Mouse (Mus musculus) small intestine, adult 2 months (tissue): ENCODE measurements around the gene Dlgap1. TPM values are rescaled to one million over a fixed set of nuclear protein-coding genes. Genes with fewer than 3 reads are reported as not detected.
A peak's percentile ranks its signal among the peaks of the same experiment; 100 is the strongest.
"Not testable (repeated sequence)": the region's sequence is repeated elsewhere in the genome, so short reads cannot be mapped to it uniquely, and the experiment has no call there.

ENCODE experiments used
- H3K27ac ChIP-seq: fragments of 200-500 bp; 2 replicates; pipeline ENCODE4 v1.5.1; 2012; ENCODE audit warnings: low read depth, low read length, control low read depth, inconsistent platforms; ENCODE audit not compliant: insufficient read depth
- H3K27me3 ChIP-seq: fragments of 200-500 bp; 2 replicates; pipeline ENCODE4 v1.6.1; 2012; ENCODE audit warnings: mild to moderate bottlenecking, moderate library complexity, low read length, inconsistent platforms; ENCODE audit not compliant: control insufficient read depth, insufficient read depth
- H3K36me3 ChIP-seq: fragments of 200-500 bp; 2 replicates; pipeline ENCODE4 v1.6.1; 2012; ENCODE audit warnings: mild to moderate bottlenecking, low read length, control low read depth, inconsistent platforms; ENCODE audit not compliant: control insufficient read depth, insufficient read depth
- H3K4me1 ChIP-seq: fragments of 200-500 bp; 2 replicates; pipeline ENCODE4 v1.6.1; 2012; ENCODE audit warnings: low read length, inconsistent platforms, mixed read lengths; ENCODE audit not compliant: control insufficient read depth, insufficient read depth, insufficient read length
- H3K4me3 ChIP-seq: fragments of 200-500 bp; 2 replicates; pipeline ENCODE4 v1.5.1; 2012; ENCODE audit warnings: low read depth, mild to moderate bottlenecking, control low read depth, inconsistent platforms, low read length, moderate library complexity
- CTCF ChIP-seq: fragments of 200-500 bp; IDR thresholded peaks from 2 replicates; pipeline ENCODE4 v1.5.1; 2012; ENCODE audit warnings: low read depth, mild to moderate bottlenecking, control low read depth, inconsistent platforms, low read length, moderate library complexity, mixed read lengths; ENCODE audit not compliant: insufficient replicate concordance, insufficient read length; ENCODE audit errors: extremely low read depth
- POLR2A ChIP-seq: fragments of 200-500 bp; IDR thresholded peaks from 2 replicates; pipeline ENCODE4 v1.6.1; 2012; ENCODE audit warnings: low read depth, mild to moderate bottlenecking, control low read depth, inconsistent platforms, low read length, moderate library complexity
- WGBS: fragments of 180-500 bp; shearing (Covaris S2); methylation state at CpG from one replicate; pipeline ENCODE4 v1.1.7; 2018; 5-methylcytosine and 5-hydroxymethylcytosine counted together
- polyA plus RNA-seq: library from polyadenylated mRNA; depleted of rRNA; stranded (reverse); fragments of >200 nt; gene quantifications from 2 replicates; pipeline ENCODE4 v1.2.3, GENCODE M21; 2012

Gene Dlgap1
- polyA plus RNA-seq, 1 experiment: 0.61 TPM

DNA sequence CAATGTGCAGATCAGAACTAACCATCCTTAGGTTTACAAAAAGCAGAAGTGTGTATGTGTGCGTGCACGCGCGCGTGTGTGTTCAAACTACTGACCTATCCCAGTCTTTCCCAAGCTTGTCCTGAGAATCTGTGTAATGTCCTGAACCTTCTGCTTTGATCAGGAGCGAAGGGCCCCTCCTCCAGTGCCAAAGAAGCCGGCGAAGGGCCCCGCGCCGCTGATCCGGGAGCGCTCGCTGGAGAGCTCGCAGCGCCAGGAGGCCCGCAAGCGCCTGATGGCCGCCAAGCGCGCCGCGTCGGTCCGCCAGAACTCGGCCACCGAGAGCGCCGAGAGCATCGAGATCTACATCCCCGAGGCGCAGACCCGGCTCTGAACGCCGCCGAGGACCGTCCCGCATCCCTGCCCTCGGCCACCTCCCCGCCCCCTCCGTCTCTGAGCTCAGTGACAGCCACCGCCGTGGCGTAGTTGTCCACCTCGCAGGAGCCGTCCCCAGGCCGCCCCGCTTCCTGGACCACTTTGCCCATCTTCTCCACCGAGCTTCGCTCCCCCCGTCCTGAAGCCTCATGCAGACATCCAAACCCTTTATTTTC lies 849.1 kb downstream of the Dlgap1 start:
- H3K27me3 ChIP-seq: peaks cover 10% of the 10 kb centered on the region; the same call in 1 of the 2 replicates
- H3K4me1 ChIP-seq: peaks cover 6% of the 10 kb centered on the region
- TF ChIP-seq CTCF: no peak
- TF ChIP-seq POLR2A: no peak
- no peak overlapping the region for H3K27ac ChIP-seq
- peak overlapping the region; percentile 67 for H3K4me3 ChIP-seq
- 9% methylated on average over 51 of the region's 51 CpGs for WGBS
- no peaks in the 10 kb centered on the region for H3K36me3 ChIP-seq

DNA sequence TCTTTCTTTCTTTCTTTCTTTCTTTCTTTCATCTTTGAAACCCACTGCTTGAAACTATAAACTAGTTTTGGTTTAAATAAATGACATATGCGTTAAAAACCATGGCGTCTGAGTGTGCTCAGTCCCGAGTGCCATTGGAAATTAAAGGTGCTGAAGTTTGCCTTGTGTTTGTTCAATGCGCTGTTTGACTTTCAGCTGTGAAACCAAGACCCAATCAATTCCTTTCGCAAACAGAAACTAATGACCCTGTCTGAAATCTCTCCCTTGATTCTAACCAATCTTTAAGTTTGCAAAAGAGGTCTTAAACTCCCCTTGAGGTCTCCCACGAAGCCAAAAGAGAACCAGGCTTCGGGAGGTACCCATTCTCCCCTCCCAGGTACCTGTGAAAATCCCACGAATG lies 854.2 kb downstream of the Dlgap1 start:
- no peak for TF ChIP-seq POLR2A
- no peak for TF ChIP-seq CTCF
- Histone ChIP-seq H3K4me3 (peak overlapping the region; percentile 50), H3K36me3 (no peaks in the 10 kb centered on the region), H3K27ac (no peak overlapping the region; the same call in 1 of the 2 replicates), H3K27me3 (peaks cover 8% of the 10 kb centered on the region; the same call in 1 of the 2 replicates), H3K4me1 (peaks cover 4% of the 10 kb centered on the region)
- WGBS: 22% methylated on average over 8 of the region's 8 CpGs

DNA sequence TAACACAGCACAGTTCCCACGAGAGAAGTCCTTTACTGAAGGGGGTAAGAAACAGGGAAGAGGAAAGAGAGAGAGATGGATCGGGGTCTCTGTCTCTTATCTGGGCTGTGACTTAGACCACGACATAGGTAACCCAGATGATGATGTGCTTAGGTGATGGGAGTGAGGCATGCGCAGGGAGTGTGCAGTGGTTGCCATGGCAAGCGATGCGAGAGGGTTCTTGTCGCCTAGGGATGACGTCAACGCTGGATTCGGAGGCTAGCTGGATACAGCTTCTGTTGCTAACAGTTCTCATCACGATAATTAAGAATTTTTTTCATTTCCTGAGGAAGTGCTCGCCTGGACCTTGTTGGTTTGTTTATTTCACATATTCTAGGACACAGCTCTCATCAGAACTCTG lies 857.4 kb downstream of the Dlgap1 start:
- Histone ChIP-seq H3K4me3 (no peak overlapping the region), H3K4me1 (peaks cover 14% of the 10 kb centered on the region; the same call in 1 of the 2 replicates), H3K27ac (no peak overlapping the region), H3K27me3 (no peaks in the 10 kb centered on the region), H3K36me3 (no peaks in the 10 kb centered on the region)
- 84% methylated on average over 12 of the region's 12 CpGs for WGBS
- TF ChIP-seq POLR2A: no peak
- no peak for TF ChIP-seq CTCF

DNA sequence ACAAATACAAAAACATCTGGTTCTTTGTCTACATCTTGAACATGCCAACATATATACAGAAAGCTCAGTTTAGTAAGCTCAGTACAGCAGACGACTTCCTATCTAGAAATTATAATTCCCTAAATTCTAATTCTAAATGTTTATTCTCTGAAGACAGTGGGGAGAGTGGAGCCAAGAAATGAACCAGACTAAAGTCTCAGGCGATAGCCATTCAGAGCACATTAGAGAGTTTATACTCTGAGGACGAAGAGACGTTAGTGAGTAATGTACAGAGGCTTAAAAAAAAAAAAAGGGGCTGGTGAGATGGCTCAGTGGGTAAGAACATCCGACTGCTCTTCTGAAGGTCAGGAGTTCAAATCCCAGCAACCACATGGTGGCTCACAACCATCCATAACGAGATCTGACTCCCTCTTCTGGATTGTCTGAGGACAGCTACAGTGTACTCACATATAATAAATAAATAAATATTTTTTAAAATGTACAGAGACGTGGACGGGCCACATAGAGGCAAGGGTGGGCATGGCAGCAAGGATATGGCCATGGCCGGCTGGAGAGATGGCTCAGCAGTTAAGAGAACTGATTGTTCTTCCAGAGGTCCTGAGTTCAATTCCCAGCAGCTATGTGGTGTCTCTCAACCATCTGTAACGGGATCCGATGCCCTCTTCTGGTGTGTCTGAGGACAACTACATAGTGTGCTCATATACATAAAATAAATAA lies 858.7 kb downstream of the Dlgap1 start:
- H3K36me3 ChIP-seq, H3K27me3 ChIP-seq, H3K27ac ChIP-seq, H3K4me3 ChIP-seq: not testable (repeated sequence)
- 86% methylated on average over 11 of the region's 11 CpGs for WGBS
- peaks cover 21% of the 10 kb centered on the region; the same call in 1 of the 2 replicates for H3K4me1 ChIP-seq

DNA sequence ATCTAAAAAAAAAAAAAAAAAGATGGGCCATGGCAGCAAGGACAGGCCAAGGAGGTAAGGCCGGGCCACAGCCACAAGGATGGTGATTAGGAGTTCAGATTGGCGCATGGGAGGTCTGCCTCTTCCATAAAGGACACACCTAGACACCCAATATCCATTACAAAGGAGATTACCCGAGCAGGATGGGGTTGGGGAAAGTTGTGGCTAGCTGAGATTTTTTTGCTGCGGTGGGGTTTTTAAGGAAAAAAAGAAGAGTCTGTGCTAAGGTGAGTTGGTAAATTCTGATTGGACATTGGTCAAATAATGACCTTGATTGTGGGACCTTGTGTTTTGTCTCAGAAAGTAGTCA lies 859.3 kb downstream of the Dlgap1 start:
- 82% methylated on average over 4 of the region's 4 CpGs for WGBS
- H3K4me1 ChIP-seq: peaks cover 23% of the 10 kb centered on the region; the same call in 1 of the 2 replicates

DNA sequence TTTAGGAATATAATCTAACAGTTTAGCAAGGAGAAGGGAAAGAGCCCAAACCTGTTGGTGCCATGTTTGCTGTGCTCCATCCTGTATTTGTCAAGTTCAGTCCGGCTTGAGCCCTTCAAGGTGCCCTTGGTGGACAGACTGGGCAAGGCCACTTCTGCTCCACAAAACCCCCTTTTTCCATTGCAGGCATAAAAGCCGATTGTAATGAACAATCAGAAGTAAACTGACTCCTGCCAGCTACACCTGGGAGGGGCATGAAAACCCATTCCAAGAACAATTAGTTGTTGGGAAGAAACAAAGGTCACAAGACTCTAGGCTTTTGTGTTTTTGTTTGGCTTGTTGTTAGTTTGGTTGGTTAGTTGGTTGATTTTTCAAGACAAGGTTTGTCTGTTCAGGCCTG lies 859.7 kb downstream of the Dlgap1 start:
- no peak overlapping the region for H3K4me3 ChIP-seq
- 42% methylated on average over 2 of the region's 2 CpGs for WGBS
- peaks cover 23% of the 10 kb centered on the region; the same call in 1 of the 2 replicates for H3K4me1 ChIP-seq
- no peak for TF ChIP-seq CTCF
- no peak for TF ChIP-seq POLR2A
- H3K36me3 ChIP-seq: no peaks in the 10 kb centered on the region
- peak overlapping the region; percentile 41; the same call in 1 of the 2 replicates for H3K27ac ChIP-seq
- no peaks in the 10 kb centered on the region for H3K27me3 ChIP-seq

More for the DNA sequence above, 859.3 kb downstream of the Dlgap1 start:
- no peaks in the 10 kb centered on the region for H3K27me3 ChIP-seq
- no peaks in the 10 kb centered on the region for H3K36me3 ChIP-seq
- TF ChIP-seq CTCF: no peak
- TF ChIP-seq POLR2A: no peak
- H3K4me3 ChIP-seq: no peak overlapping the region
- 0 out of 2 replicates have a peak overlapping the region, but pooled peaks have one; percentile 41 for H3K27ac ChIP-seq

DNA sequence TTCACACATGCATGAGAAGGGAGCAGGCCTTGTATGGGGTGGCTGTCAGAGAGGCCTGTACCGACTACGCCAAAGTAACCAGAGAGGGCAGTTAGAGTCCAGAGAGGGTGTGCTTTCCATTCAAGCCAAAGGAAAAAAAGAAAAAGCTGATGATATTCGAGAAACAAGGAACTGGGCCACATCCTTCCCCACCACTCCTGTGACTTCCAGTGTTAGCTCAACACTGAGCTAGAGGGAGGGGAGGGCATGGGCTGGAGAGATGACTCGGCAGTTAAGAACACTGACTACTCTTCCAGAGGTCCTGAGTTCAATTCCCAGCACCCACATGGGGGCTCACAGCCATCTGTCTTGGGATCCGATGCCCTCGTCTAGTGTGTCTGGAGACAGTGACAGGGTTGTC lies 860.3 kb downstream of the Dlgap1 start:
- Histone ChIP-seq H3K27me3 (no peaks in the 10 kb centered on the region), H3K4me3 (no peak overlapping the region), H3K27ac (no peak overlapping the region), H3K36me3 (no peaks in the 10 kb centered on the region), H3K4me1 (peaks cover 24% of the 10 kb centered on the region; the same call in 1 of the 2 replicates)
- 60% methylated on average over 6 of the region's 6 CpGs for WGBS
- TF ChIP-seq POLR2A (no peak), CTCF (no peak)
